Mouse (Mus musculus) small intestine, adult 2 months (tissue): ENCODE data around the gene Epb41l5.

ENCODE experiments used
- CTCF ChIP-seq: fragments of 200-500 bp; IDR thresholded peaks from 2 replicates; pipeline ENCODE4 v1.5.1; 2012; ENCODE audit warnings: low read depth, mild to moderate bottlenecking, control low read depth, inconsistent platforms, low read length, moderate library complexity, mixed read lengths; ENCODE audit not compliant: insufficient replicate concordance, insufficient read length; ENCODE audit errors: extremely low read depth
- POLR2A ChIP-seq: fragments of 200-500 bp; IDR thresholded peaks from 2 replicates; pipeline ENCODE4 v1.6.1; 2012; ENCODE audit warnings: low read depth, mild to moderate bottlenecking, control low read depth, inconsistent platforms, low read length, moderate library complexity

- no peak for TF ChIP-seq POLR2A
- no peak for TF ChIP-seq CTCF
These were observed 146.1 kb downstream of the Epb41l5 start for GRCm38 (mm10) chr1:119502729-119503128.
